Mouse (Mus musculus): Measurements from ENCODE around the gene Ocel1.

DNA sequence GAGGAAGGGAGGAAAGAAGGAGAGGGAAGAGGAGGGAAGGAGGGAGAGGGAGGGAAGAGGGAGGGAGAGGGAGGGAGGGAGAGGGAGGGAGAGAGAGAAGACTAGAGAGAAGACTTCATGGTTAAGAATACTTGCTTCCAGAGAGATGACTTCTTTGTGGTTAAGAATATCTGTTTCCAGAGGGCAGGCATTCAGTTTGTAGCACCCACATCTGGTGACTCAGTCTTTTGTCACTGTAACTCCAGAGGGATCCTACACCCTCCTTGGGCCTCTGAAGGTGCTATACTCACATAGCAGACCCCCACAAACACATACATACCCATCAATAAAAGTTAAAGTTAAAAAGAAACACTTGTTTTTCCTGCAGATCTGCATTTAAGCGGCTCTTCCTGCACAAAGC, 19.6 kb upstream of the Ocel1 start:
- TF ChIP-seq GATA1 (IDR thresholded peaks at IDR 0.05; ENCODE audit: borderline replicate concordance, low read length) (no peak), FLI1 (IDR thresholded peaks at IDR 0.05; ENCODE audit: low read length) (no peak)

All from megakaryocyte, embryonic 14.5 days (primary cell).